Mouse (Mus musculus) stomach, embryonic 14.5 days (tissue): ENCODE measurements at regions not wholly inside any gene's neighbourhood (a gene's known extent, or its start where the extent isn't known, plus 50 kb on each side); places are given as distances from the start of the nearest gene placed in this dataset.

Source experiments
- ATAC-seq: fragments of 200-750 bp; cut with Nextera tagmentation; 2 replicates; pipeline ENCODE4 v1.8.0; 2017; ENCODE audit warnings: low read depth, moderate TSS enrichment; ENCODE audit not compliant: insufficient number of reproducible peaks, insufficient read depth, low FRiP score
- H3K27ac ChIP-seq: fragments of 300-500 bp; sonication (generic); 2 replicates; pipeline ENCODE4 v1.5.1; 2014; ENCODE audit warnings: mild to moderate bottlenecking, low read length, moderate library complexity, mixed read lengths
- H3K27me3 ChIP-seq: fragments of 300-500 bp; sonication (generic); 2 replicates; pipeline ENCODE4 v1.6.1; 2014; ENCODE audit warnings: low read length, control low read depth, mixed read lengths; ENCODE audit not compliant: control insufficient read depth, insufficient read depth
- H3K36me3 ChIP-seq: fragments of 300-500 bp; sonication (generic); 2 replicates; pipeline ENCODE4 v1.6.1; 2014; ENCODE audit warnings: mild to moderate bottlenecking, control low read depth, low read length, moderate library complexity, mixed read lengths; ENCODE audit not compliant: control insufficient read depth, insufficient read depth
- H3K4me1 ChIP-seq: fragments of 300-500 bp; sonication (generic); 2 replicates; pipeline ENCODE4 v1.6.1; 2014; ENCODE audit warnings: low read length, control low read depth, mixed read lengths; ENCODE audit not compliant: control insufficient read depth, insufficient read depth
- H3K4me2 ChIP-seq: fragments of 300-500 bp; sonication (generic); replicated peaks from 2 replicates; pipeline ENCODE4 v1.6.1; 2014; ENCODE audit warnings: low read depth, low read length, control low read depth
- H3K4me3 ChIP-seq: fragments of 300-500 bp; sonication (generic); 2 replicates; pipeline ENCODE4 v1.5.1; 2014; ENCODE audit warnings: low read depth, low read length, control low read depth
- H3K9ac ChIP-seq: fragments of 300-500 bp; sonication (generic); replicated peaks from 2 replicates; pipeline ENCODE4 v1.6.1; 2014; ENCODE audit warnings: low read depth, mild to moderate bottlenecking, control low read depth, low read length, moderate library complexity, mixed read lengths
- H3K9me3 ChIP-seq: fragments of 300-500 bp; sonication (generic); 2 replicates; pipeline ENCODE4 v1.6.1; 2016; ENCODE audit warnings: low read depth, low read length, control low read depth; ENCODE audit not compliant: control insufficient read depth
- WGBS: fragments of 180-500 bp; shearing (Covaris S2); extraction: QIAGEN DNeasy Blood & Tissue Kit; methylation state at CpG from one replicate; pipeline ENCODE4 v1.1.7; 2014; 5-methylcytosine and 5-hydroxymethylcytosine counted together

DNA sequence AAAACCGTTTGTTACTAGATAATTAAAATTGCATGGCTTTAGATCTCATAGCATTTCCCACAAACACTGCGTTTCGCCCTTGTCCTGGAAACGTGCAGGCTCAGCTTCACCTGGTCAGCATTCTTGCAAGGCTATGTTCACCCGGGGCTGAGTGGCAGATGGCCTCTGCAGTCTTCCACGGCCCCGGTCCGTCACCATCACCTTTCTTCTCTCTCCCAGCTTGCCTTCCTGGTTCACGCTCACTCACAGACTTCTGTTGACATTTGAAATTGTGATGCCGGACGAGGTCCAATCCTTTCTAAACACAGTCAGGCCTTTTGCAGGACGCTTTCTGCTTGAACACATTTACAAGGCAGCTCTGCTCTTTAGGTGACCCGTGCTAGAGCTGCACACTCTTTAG is 219.3 kb upstream of the Cwc22 start:
- no peak overlapping the region for H3K4me2 ChIP-seq
- H3K36me3 ChIP-seq, result no peaks in the 10 kb centered on the region
- H3K9me3 ChIP-seq, result no peaks in the 10 kb centered on the region
- 61% methylated on average over 13 of the region's 13 CpGs for WGBS
- no peak overlapping the region for H3K27ac ChIP-seq
- H3K4me3 ChIP-seq, result no peak overlapping the region
- H3K9ac ChIP-seq, result no peak overlapping the region
- no peak for ATAC-seq
- H3K27me3 ChIP-seq, result no peaks in the 10 kb centered on the region
- H3K4me1 ChIP-seq, result no peaks in the 10 kb centered on the region

DNA sequence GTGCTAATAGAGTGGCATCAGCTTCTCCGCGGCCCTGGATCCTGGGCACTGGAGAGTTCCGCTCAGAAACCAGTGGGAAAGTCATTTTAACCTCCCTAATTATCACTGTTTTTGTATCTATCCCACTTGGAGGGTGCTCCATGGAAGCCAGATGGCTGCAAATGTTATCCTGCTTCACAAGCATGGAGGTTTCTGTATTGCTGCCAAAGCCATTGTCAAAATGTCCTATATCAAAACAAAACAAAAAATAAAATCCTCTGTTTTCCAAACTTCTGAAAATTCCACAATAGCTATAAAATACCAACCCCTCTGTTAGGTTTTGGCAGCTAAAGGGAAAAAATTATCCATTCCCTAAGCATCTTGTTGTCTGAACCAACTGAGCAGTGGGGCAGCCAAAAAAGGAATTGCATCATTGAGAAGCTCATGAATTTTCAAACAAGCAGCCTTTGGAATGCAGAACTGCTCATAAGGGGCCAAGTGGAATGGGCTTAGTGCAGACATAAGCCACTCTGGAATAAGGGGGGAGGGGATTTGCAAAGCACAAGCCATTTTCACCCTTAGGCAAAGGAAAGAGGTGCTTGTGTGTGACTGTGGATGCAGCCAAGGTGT is 213.8 kb upstream of the Cwc22 start:
- no peaks in the 10 kb centered on the region for H3K9me3 ChIP-seq
- H3K36me3 ChIP-seq, result no peaks in the 10 kb centered on the region
- no peak overlapping the region for H3K9ac ChIP-seq
- no peaks in the 10 kb centered on the region for H3K4me1 ChIP-seq
- H3K4me3 ChIP-seq, result no peak overlapping the region
- H3K4me2 ChIP-seq, result no peak overlapping the region
- no peak overlapping the region for H3K27ac ChIP-seq
- no peak for ATAC-seq
- H3K27me3 ChIP-seq, result no peaks in the 10 kb centered on the region
- 70% methylated on average over 3 of the region's 3 CpGs for WGBS

DNA sequence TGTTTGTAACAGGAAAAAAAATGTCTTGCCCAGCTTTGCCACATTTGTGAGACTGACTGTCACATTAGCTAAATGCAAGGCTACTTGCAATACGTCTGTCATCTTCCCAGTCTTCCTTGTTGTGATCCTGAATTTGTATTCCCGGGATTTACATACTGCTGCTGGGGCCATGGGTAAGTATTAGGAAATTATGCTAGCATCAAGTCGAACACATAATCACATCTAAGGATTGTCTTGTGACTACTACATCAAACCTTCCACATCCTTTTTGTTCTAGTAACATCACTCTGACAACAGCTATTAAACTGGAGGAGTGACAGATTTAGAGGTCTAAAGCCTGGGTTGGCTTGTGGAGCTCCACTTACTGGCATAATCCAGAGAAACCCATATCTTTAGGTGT is 164.2 kb upstream of the Cwc22 start:
- no peak overlapping the region for H3K4me2 ChIP-seq
- WGBS, result 77% methylated on average over 3 of the region's 3 CpGs
- H3K27ac ChIP-seq, result no peak overlapping the region
- ATAC-seq, result no peak
- H3K4me3 ChIP-seq, result no peak overlapping the region
- H3K27me3 ChIP-seq, result no peaks in the 10 kb centered on the region
- H3K9ac ChIP-seq, result no peak overlapping the region
- no peaks in the 10 kb centered on the region for H3K4me1 ChIP-seq
- no peaks in the 10 kb centered on the region for H3K36me3 ChIP-seq
- H3K9me3 ChIP-seq, result no peaks in the 10 kb centered on the region

DNA sequence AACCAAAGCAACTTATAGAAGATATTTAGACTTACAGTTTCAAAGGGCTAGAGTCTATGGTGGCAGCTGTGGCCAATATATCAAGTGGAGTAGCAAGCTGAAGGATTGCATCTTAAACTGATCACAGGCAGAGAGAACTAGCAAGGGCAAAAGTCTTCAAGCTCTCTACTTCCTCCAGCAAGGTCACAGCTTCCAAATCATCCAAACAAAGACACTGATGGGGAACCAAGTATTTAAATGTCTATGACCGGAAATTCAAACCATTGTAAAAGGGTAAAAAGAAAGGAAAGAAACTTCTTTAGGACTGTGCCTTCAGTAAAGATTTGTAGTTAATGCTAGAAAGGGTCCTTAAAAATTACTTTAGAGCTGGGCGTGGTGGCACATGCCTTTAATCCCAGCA is 149.4 kb upstream of the Cwc22 start:
- H3K36me3 ChIP-seq, result no peaks in the 10 kb centered on the region
- H3K4me2 ChIP-seq, result no peak overlapping the region
- H3K27me3 ChIP-seq, result no peaks in the 10 kb centered on the region
- no peak overlapping the region for H3K9ac ChIP-seq
- H3K4me3 ChIP-seq, result no peak overlapping the region
- 96% methylated on average over 2 of the region's 2 CpGs for WGBS
- no peak for ATAC-seq
- H3K27ac ChIP-seq, result no peak overlapping the region
- H3K9me3 ChIP-seq, result no peaks in the 10 kb centered on the region
- H3K4me1 ChIP-seq, result no peaks in the 10 kb centered on the region

DNA sequence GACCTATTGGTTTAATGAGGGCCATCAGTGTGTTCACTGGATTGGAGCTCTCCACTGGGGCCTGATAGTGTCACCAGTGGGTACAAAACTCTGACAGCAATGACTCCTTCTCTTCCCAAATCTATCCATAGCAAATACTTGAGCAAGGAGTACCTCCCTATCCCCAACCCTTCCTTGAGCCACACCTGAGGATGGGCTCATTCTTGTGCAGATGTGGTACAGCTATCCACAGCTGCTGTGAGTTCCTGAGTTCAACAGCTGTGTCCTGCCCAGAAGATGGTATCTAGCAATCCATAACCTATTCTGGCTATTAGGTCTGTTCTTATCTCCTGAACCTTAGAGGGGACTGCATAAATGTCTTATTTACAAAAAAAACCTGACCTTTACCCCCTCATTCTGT is 148.7 kb upstream of the Cwc22 start:
- Histone ChIP-seq H3K27me3 (no peaks in the 10 kb centered on the region), H3K4me1 (no peaks in the 10 kb centered on the region), H3K9ac (no peak overlapping the region), H3K4me3 (no peak overlapping the region), H3K4me2 (no peak overlapping the region), H3K27ac (no peak overlapping the region), H3K36me3 (no peaks in the 10 kb centered on the region), H3K9me3 (no peaks in the 10 kb centered on the region)
- ATAC-seq, result no peak

DNA sequence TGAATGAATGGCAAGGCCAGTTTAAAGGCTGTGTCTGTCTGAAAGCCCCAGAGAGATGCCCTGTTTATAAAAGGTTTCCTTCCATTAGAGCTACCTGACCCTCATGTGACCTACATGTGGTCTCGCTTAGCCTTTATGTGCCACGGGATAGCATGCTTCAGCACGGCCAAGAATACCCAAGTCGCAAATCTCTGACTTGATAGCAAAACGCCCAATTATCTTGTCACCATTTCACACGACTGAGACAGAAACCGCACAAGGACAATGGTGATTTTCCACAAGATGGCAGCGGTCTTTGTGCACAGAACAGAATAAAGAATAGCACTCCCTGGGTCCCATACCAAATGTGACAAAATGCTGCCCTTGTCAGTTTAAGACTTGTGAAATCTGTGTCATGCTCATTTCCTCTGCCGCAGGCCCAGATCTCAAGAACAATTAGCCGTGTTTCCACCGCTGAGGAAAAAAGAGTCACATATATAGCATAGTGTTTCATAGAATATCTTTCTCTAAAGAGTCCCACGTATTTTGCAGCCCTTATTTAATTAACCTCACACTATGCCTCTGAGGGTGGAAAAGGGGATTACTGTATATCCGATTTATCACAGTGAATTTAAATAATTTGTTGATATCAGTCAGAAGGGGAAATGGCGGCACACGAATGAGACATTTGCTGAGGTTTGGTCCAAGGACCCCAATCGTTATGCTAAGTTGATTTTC is 118.3 kb upstream of the Cwc22 start:
- no peak for ATAC-seq
- 65% methylated on average over 16 of the region's 16 CpGs for WGBS

DNA sequence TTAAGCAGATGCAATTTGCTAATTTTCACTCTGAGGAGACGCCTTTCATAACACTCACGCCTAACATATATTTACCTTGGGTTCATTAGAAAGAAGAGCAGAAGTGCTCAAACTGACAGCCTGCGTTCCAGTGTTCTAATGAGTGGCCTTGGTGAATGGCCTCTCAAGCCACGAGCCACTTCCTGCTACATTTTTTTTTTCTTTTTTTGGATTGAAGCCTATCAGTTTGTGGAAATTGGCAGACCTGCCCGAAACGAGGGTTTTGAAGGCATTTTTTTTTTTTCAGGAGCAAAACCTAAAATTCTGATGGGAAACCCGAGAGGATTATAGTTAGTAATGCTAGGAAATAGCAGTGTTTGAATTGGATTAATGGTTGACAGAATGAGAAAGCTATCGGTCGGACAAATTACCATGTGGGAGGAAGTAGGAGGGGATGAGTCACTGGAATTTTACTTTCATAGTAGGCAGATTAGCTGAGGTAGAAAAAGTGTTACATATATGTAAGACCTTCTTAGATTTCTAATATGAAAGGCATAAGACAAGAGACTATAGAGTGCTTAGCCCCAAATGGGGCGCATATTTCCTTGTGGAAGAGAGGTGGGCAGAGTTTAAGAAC is 113.7 kb upstream of the Cwc22 start:
- no peak overlapping the region for H3K9ac ChIP-seq
- H3K4me2 ChIP-seq, result peak overlapping the region; percentile 16; the same call in 1 of the 2 replicates
- H3K9me3 ChIP-seq, result no peaks in the 10 kb centered on the region
- peak overlapping the region; percentile 11; the same call in 1 of the 2 replicates for H3K27ac ChIP-seq
- H3K36me3 ChIP-seq, result no peaks in the 10 kb centered on the region
- no peak for ATAC-seq
- H3K4me3 ChIP-seq, result no peak overlapping the region
- H3K4me1 ChIP-seq, result no peaks in the 10 kb centered on the region
- 41% methylated on average over 10 of the region's 10 CpGs for WGBS
- H3K27me3 ChIP-seq, result no peaks in the 10 kb centered on the region

More for the DNA sequence above, 118.3 kb upstream of the Cwc22 start:
- Histone ChIP-seq H3K9ac (no peak overlapping the region), H3K36me3 (no peaks in the 10 kb centered on the region), H3K27ac (no peak overlapping the region), H3K9me3 (no peaks in the 10 kb centered on the region), H3K4me3 (no peak overlapping the region), H3K4me1 (no peaks in the 10 kb centered on the region), H3K27me3 (no peaks in the 10 kb centered on the region), H3K4me2 (no peak overlapping the region)

DNA sequence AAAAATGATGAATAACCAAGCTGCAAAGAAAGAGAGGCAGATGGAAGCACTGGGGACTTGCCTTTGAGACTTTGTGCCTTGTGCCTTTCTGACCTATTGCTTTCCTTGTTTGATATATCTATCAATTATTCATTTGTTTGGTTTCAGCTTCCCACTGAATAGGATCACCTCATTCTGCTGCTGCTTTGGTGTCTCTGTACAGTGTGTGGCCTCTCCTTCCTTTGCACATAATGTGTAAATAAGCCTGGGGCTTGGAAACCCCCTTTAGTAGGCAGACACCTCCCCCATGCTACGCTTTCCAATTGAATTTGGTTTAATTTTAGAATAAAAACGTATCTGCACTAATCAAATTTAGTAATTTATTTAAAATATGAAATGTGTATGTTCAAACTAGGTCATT is 112.8 kb upstream of the Cwc22 start:
- Histone ChIP-seq H3K4me1 (no peaks in the 10 kb centered on the region), H3K9ac (no peak overlapping the region), H3K4me2 (no peak overlapping the region), H3K9me3 (no peaks in the 10 kb centered on the region), H3K27me3 (no peaks in the 10 kb centered on the region), H3K27ac (no peak overlapping the region), H3K36me3 (no peaks in the 10 kb centered on the region), H3K4me3 (no peak overlapping the region)
- no peak for ATAC-seq
- 84% methylated on average over 2 of the region's 2 CpGs for WGBS
